Mouse (Mus musculus): ENCODE measurements around the gene Nenf. TPM values are rescaled to one million over a fixed set of nuclear protein-coding genes. Genes with fewer than 3 reads are reported as not detected.

The Nenf gene
- polyA plus RNA-seq, 1 experiment from 2014 or later: 106 TPM

GRCm38 (mm10) chr1:191282319-191282718, 35.7 kb downstream of the Nenf start:
- Histone ChIP-seq H3K36me3 (no peaks in the 10 kb centered on the region), H3K9me3 (replicated peaks) (no peaks in the 10 kb centered on the region), H3K4me2 (replicated peaks) (no peak overlapping the region), H3K27me3 (no peaks in the 10 kb centered on the region), H3K9ac (no peak overlapping the region), H3K4me1 (no peaks in the 10 kb centered on the region), H3K4me3 (replicated peaks) (no peak overlapping the region), H3K27ac (replicated peaks) (no peak overlapping the region)
- ATAC-seq (ENCODE audit: insufficient number of reproducible peaks, low FRiP score, low TSS enrichment, low read depth): no peak
- 69% methylated on average over 1 of the region's 1 CpGs for WGBS

GRCm38 (mm10) chr1:191281171-191281570, 36.8 kb downstream of the Nenf start:
- H3K9ac ChIP-seq: no peak overlapping the region
- H3K4me1 ChIP-seq: no peaks in the 10 kb centered on the region
- WGBS: 63% methylated on average over 7 of the region's 7 CpGs
- no peaks in the 10 kb centered on the region for H3K9me3 ChIP-seq (replicated peaks)
- H3K27ac ChIP-seq (replicated peaks): no peak overlapping the region
- H3K36me3 ChIP-seq: no peaks in the 10 kb centered on the region
- no peaks in the 10 kb centered on the region for H3K27me3 ChIP-seq
- no peak for ATAC-seq (ENCODE audit: insufficient number of reproducible peaks, low FRiP score, low TSS enrichment, low read depth)
- H3K4me2 ChIP-seq (replicated peaks): no peak overlapping the region
- no peak overlapping the region for H3K4me3 ChIP-seq (replicated peaks)

GRCm38 (mm10) chr1:191278324-191278723, 39.7 kb downstream of the Nenf start:
- H3K4me2 ChIP-seq (replicated peaks): no peak overlapping the region
- no peak overlapping the region for H3K27ac ChIP-seq (replicated peaks)
- no peaks in the 10 kb centered on the region for H3K9me3 ChIP-seq (replicated peaks)
- WGBS: 81% methylated on average over 4 of the region's 4 CpGs
- ATAC-seq (ENCODE audit: insufficient number of reproducible peaks, low FRiP score, low TSS enrichment, low read depth): no peak
- H3K9ac ChIP-seq: no peak overlapping the region
- H3K4me1 ChIP-seq: no peaks in the 10 kb centered on the region
- H3K4me3 ChIP-seq (replicated peaks): no peak overlapping the region
- no peaks in the 10 kb centered on the region for H3K27me3 ChIP-seq
- no peaks in the 10 kb centered on the region for H3K36me3 ChIP-seq

- Histone ChIP-seq H3K4me2 (replicated peaks) (no peak overlapping the region), H3K4me1 (no peaks in the 10 kb centered on the region), H3K27ac (replicated peaks) (no peak overlapping the region), H3K4me3 (replicated peaks) (no peak overlapping the region), H3K27me3 (no peaks in the 10 kb centered on the region), H3K36me3 (no peaks in the 10 kb centered on the region), H3K9me3 (replicated peaks) (no peaks in the 10 kb centered on the region), H3K9ac (no peak overlapping the region)
- 0 out of 2 replicates have a peak, but pooled peaks have one; percentile 15 for ATAC-seq (ENCODE audit: insufficient number of reproducible peaks, low FRiP score, low TSS enrichment, low read depth)
- WGBS: 70% methylated on average over 14 of the region's 14 CpGs
Observed at GRCm38 (mm10) chr1:191277549-191278059, 40.4 kb downstream of the Nenf start.

- no peaks in the 10 kb centered on the region for H3K9me3 ChIP-seq (replicated peaks)
- H3K27me3 ChIP-seq: no peaks in the 10 kb centered on the region
- no peak overlapping the region for H3K9ac ChIP-seq
- no peak overlapping the region for H3K27ac ChIP-seq (replicated peaks)
- WGBS: 89% methylated on average over 7 of the region's 7 CpGs
- no peak for ATAC-seq (ENCODE audit: insufficient number of reproducible peaks, low FRiP score, low TSS enrichment, low read depth)
- no peak overlapping the region for H3K4me3 ChIP-seq (replicated peaks)
- no peaks in the 10 kb centered on the region for H3K4me1 ChIP-seq
- H3K36me3 ChIP-seq: no peaks in the 10 kb centered on the region
- H3K4me2 ChIP-seq (replicated peaks): no peak overlapping the region
Observed at GRCm38 (mm10) chr1:191276181-191276580, 41.8 kb downstream of the Nenf start.

- Histone ChIP-seq H3K9me3 (replicated peaks) (no peaks in the 10 kb centered on the region), H3K4me3 (replicated peaks) (no peak overlapping the region), H3K9ac (no peak overlapping the region), H3K27ac (replicated peaks) (no peak overlapping the region), H3K36me3 (no peaks in the 10 kb centered on the region), H3K27me3 (no peaks in the 10 kb centered on the region), H3K4me2 (replicated peaks) (no peak overlapping the region), H3K4me1 (no peaks in the 10 kb centered on the region)
- WGBS: 8% methylated on average over 12 of the region's 12 CpGs
- peak; percentile 35; the same call in 1 of the 2 replicates for ATAC-seq (ENCODE audit: insufficient number of reproducible peaks, low FRiP score, low TSS enrichment, low read depth)
Observed at GRCm38 (mm10) chr1:191275527-191275926, 42.5 kb downstream of the Nenf start.

- Histone ChIP-seq H3K4me2 (replicated peaks) (no peak overlapping the region), H3K36me3 (no peaks in the 10 kb centered on the region), H3K4me1 (no peaks in the 10 kb centered on the region), H3K9ac (no peak overlapping the region), H3K27ac (replicated peaks) (no peak overlapping the region), H3K9me3 (replicated peaks) (no peaks in the 10 kb centered on the region), H3K4me3 (replicated peaks) (no peak overlapping the region), H3K27me3 (no peaks in the 10 kb centered on the region)
- 83% methylated on average over 3 of the region's 3 CpGs for WGBS
- no peak for ATAC-seq (ENCODE audit: insufficient number of reproducible peaks, low FRiP score, low TSS enrichment, low read depth)
Observed at GRCm38 (mm10) chr1:191272660-191273059, 45.3 kb downstream of the Nenf start.

- Histone ChIP-seq H3K4me3 (replicated peaks) (no peak overlapping the region), H3K9me3 (replicated peaks) (no peaks in the 10 kb centered on the region), H3K27me3 (no peaks in the 10 kb centered on the region), H3K27ac (replicated peaks) (no peak overlapping the region), H3K36me3 (no peaks in the 10 kb centered on the region), H3K9ac (no peak overlapping the region), H3K4me2 (replicated peaks) (no peak overlapping the region), H3K4me1 (no peaks in the 10 kb centered on the region)
- 60% methylated on average over 8 of the region's 8 CpGs for WGBS
- ATAC-seq (ENCODE audit: insufficient number of reproducible peaks, low FRiP score, low TSS enrichment, low read depth): no peak
Observed at GRCm38 (mm10) chr1:191269648-191269952, 48.4 kb downstream of the Nenf start.

GRCm38 (mm10) chr1:191268797-191269647, 49.0 kb downstream of the Nenf start:
- H3K4me3 ChIP-seq (replicated peaks): no peak overlapping the region
- no peak for ATAC-seq (ENCODE audit: insufficient number of reproducible peaks, low FRiP score, low TSS enrichment, low read depth)
- H3K36me3 ChIP-seq: no peaks in the 10 kb centered on the region
- H3K4me2 ChIP-seq (replicated peaks): no peak overlapping the region
- H3K27me3 ChIP-seq: no peaks in the 10 kb centered on the region
- H3K27ac ChIP-seq (replicated peaks): no peak overlapping the region
- no peak overlapping the region for H3K9ac ChIP-seq
- H3K4me1 ChIP-seq: no peaks in the 10 kb centered on the region
- H3K9me3 ChIP-seq (replicated peaks): no peaks in the 10 kb centered on the region
- 71% methylated on average over 5 of the region's 5 CpGs for WGBS

GRCm38 (mm10) chr1:191267856-191268255, 50.1 kb downstream of the Nenf start:
- Histone ChIP-seq H3K4me3 (replicated peaks) (no peak overlapping the region), H3K9me3 (replicated peaks) (no peaks in the 10 kb centered on the region), H3K4me2 (replicated peaks) (no peak overlapping the region), H3K36me3 (no peaks in the 10 kb centered on the region), H3K9ac (no peak overlapping the region), H3K27me3 (no peaks in the 10 kb centered on the region), H3K27ac (replicated peaks) (no peak overlapping the region), H3K4me1 (no peaks in the 10 kb centered on the region)
- WGBS: 32% methylated on average over 5 of the region's 5 CpGs
- ATAC-seq (ENCODE audit: insufficient number of reproducible peaks, low FRiP score, low TSS enrichment, low read depth): no peak

GRCm38 (mm10) chr1:191267162-191267561, 50.8 kb downstream of the Nenf start:
- ATAC-seq (ENCODE audit: insufficient number of reproducible peaks, low FRiP score, low TSS enrichment, low read depth): no peak
- Histone ChIP-seq H3K4me3 (replicated peaks) (no peak overlapping the region), H3K9ac (no peak overlapping the region), H3K36me3 (no peaks in the 10 kb centered on the region), H3K4me1 (no peaks in the 10 kb centered on the region), H3K4me2 (replicated peaks) (no peak overlapping the region), H3K9me3 (replicated peaks) (no peaks in the 10 kb centered on the region), H3K27ac (replicated peaks) (no peak overlapping the region), H3K27me3 (no peaks in the 10 kb centered on the region)
- WGBS: 50% methylated on average over 5 of the region's 5 CpGs

GRCm38 (mm10) chr1:191263471-191263870, 54.5 kb downstream of the Nenf start:
- H3K27ac ChIP-seq (replicated peaks): no peak overlapping the region
- H3K4me3 ChIP-seq (replicated peaks): no peak overlapping the region
- H3K9ac ChIP-seq: no peak overlapping the region
- no peaks in the 10 kb centered on the region for H3K9me3 ChIP-seq (replicated peaks)
- H3K4me2 ChIP-seq (replicated peaks): no peak overlapping the region
- no peaks in the 10 kb centered on the region for H3K27me3 ChIP-seq
- ATAC-seq (ENCODE audit: insufficient number of reproducible peaks, low FRiP score, low TSS enrichment, low read depth): no peak
- peaks cover 3% of the 10 kb centered on the region; the same call in 1 of the 2 replicates for H3K4me1 ChIP-seq
- WGBS: 91% methylated on average over 5 of the region's 5 CpGs
- no peaks in the 10 kb centered on the region for H3K36me3 ChIP-seq

Data from embryonic facial prominence, embryonic 15.5 days (tissue).